Mouse (Mus musculus) liver, postnatal 0 days (tissue): ENCODE measurements around the gene Ankmy1.

Experiments
- CTCF ChIP-seq: sonication (generic); IDR thresholded peaks from 2 replicates; pipeline ENCODE4 v1.5.1; 2016; ENCODE audit warnings: antibody characterized with exemption, low read depth
- EP300 ChIP-seq: IDR thresholded peaks from 2 replicates; pipeline ENCODE4 v1.6.1; 2016; ENCODE audit warnings: antibody characterized with exemption, low read depth, mild to moderate bottlenecking

- TF ChIP-seq EP300 (no peak), CTCF (peak; percentile 73)
Observed at GRCm38 (mm10) chr1:92949426-92949825, 46.7 kb upstream of the Ankmy1 start.
